Mouse (Mus musculus) embryonic fibroblast, embryonic 13.5 days (primary cell): Measurements from ENCODE around the gene Zbp1.

Experiments
- CTCF ChIP-seq: IDR thresholded peaks from 2 replicates; pipeline ENCODE4 v1.5.1; 2011; ENCODE audit warnings: mild to moderate bottlenecking, control low read depth, low read length, moderate library complexity, borderline replicate concordance; ENCODE audit not compliant: insufficient read depth
- POLR2A ChIP-seq: IDR thresholded peaks from 2 replicates; pipeline ENCODE4 v1.6.1; 2011; ENCODE audit warnings: low read depth, mild to moderate bottlenecking, control low read depth, low read length, moderate library complexity

GRCm38 (mm10) chr2:173245258-173245657 lies 26.5 kb upstream of the Zbp1 start:
- TF ChIP-seq CTCF = no peak
- TF ChIP-seq POLR2A = no peak
